Mouse (Mus musculus): ENCODE measurements around the gene Tomm7. TPM values are rescaled to one million over a fixed set of nuclear protein-coding genes. Genes with fewer than 3 reads are reported as not detected.
"Not testable (repeated sequence)": the region's sequence is repeated elsewhere in the genome, so short reads cannot be mapped to it uniquely, and the experiment has no call there.

The Tomm7 gene
- polyA plus RNA-seq, 1 experiment from 2014 or later = 123 TPM

DNA sequence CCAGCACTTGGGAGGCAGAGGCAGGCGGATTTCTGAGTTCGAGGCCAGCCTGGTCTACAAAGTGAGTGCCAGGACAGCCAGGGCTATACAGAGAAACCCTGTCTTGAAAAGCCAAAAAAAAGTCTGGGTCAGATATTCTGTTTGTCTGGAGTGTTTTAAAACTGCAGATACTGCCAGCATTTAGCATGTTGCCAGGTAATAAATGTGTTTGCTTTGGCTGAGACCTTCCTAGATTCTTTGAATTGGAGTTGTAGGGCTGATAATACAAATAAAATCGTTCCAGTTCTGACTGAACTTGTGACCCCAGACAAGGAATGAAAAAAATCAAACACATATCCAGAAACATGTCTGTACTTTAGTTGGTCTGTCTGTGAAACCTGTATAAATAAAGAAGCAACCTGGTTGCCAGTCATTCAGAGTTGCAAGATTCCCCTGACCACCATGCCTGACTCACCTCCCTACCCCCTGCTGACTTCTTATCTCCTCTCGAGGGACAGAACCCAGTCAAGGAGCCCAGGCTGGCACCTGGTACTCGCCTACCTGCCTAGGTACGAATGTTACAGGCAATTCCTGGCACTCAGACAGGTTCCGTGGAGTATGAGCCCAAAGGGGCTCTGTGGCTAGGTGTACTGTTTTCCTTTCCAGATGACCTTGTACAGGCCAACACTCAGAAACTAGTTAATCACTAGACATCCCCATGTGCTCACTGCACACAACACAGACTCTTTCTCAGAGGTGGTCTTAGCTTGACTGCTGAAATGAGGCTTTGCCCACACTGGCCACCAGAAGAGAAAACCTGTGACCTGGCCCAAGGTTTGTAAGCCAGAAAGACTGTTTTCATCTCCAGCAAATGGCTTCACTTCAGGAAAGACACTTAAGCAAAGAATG lies 19.4 kb upstream of the Tomm7 start:
- no peak overlapping the region for H3K27ac ChIP-seq
- no peaks in the 10 kb centered on the region for H3K9me3 ChIP-seq
- H3K36me3 ChIP-seq = peaks cover 15% of the 10 kb centered on the region
- H3K9ac ChIP-seq = no peak overlapping the region
- no peak overlapping the region for H3K4me3 ChIP-seq
- no peak overlapping the region for H3K4me2 ChIP-seq
- H3K4me1 ChIP-seq = no peaks in the 10 kb centered on the region
- no peaks in the 10 kb centered on the region for H3K27me3 ChIP-seq
- ATAC-seq (ENCODE audit: insufficient number of reproducible peaks, insufficient read depth, low FRiP score, low TSS enrichment, low read depth) = no peak
- 82% methylated on average over 7 of the region's 7 CpGs for WGBS

DNA sequence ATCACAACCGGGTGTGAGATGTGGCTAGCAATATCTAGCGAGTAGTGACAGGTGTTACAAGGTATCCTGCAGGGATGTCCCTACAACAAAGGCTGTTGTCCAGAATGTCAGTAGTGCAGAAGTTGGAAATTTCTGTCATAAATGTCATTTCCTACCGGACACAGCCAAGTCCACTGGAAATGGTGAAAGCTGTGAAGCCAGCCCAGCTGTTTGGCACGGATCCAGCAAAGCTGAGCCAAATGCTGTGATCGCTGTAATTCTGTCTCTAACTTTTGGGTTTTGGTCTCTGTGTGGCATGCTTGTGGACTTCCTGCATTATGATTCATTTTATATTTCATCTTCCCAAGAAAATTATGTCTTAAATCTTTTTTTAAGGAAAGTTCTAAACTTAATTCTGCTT lies 18.3 kb upstream of the Tomm7 start:
- WGBS = 68% methylated on average over 5 of the region's 5 CpGs
- H3K4me1 ChIP-seq = no peaks in the 10 kb centered on the region
- peaks cover 23% of the 10 kb centered on the region for H3K36me3 ChIP-seq
- ATAC-seq (ENCODE audit: insufficient number of reproducible peaks, insufficient read depth, low FRiP score, low TSS enrichment, low read depth) = no peak
- no peaks in the 10 kb centered on the region for H3K27me3 ChIP-seq
- no peak overlapping the region for H3K9ac ChIP-seq
- H3K9me3 ChIP-seq = no peaks in the 10 kb centered on the region
- H3K4me3 ChIP-seq = no peak overlapping the region
- H3K4me2 ChIP-seq = no peak overlapping the region
- no peak overlapping the region for H3K27ac ChIP-seq

DNA sequence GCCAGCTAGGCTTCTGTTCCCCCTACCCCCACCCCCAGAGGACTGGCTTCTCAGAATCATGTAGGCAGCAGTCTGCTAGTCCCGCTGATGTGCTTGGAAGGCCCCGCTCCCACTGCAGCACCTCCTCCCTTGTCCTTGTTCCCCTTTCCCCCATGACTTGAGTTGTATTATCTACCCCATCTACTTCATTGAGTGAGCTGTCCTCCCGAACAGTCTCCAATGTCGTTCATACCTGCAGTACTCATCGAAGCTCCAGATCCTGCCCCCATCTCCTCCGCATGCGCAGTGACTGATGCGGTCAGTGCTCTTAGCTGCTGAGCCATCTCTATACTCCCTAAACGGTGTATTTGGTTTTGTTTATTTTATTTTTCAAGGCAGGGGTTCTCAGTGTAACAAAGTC lies 17.8 kb upstream of the Tomm7 start:
- H3K9ac ChIP-seq = no peak overlapping the region
- no peak overlapping the region for H3K27ac ChIP-seq
- no peak for ATAC-seq (ENCODE audit: insufficient number of reproducible peaks, insufficient read depth, low FRiP score, low TSS enrichment, low read depth)
- H3K27me3 ChIP-seq = no peaks in the 10 kb centered on the region
- H3K4me1 ChIP-seq = no peaks in the 10 kb centered on the region
- peaks cover 28% of the 10 kb centered on the region for H3K36me3 ChIP-seq
- no peak overlapping the region for H3K4me2 ChIP-seq
- H3K4me3 ChIP-seq = no peak overlapping the region
- WGBS = 94% methylated on average over 9 of the region's 9 CpGs
- H3K9me3 ChIP-seq = no peaks in the 10 kb centered on the region

DNA sequence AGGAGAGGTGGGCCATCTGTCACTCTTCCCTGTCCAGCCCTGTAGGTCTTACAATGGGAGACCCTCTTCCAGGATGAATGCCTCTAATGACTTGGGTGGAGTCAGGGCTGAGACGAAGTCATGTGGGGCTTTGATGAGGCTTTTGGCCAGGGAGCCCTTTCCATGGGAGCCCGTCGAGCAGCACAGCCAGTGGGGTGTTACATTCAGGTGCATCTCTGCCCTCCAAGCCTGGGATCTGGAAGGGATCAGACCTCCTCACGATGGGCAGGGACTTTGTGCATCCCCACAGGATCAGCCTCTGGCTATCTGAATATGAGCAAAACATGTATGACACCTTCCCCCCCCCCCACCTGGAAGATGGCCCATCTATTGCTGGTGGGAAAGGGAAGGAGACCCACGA lies 15.9 kb upstream of the Tomm7 start:
- Histone ChIP-seq H3K27me3 (no peaks in the 10 kb centered on the region), H3K9me3 (no peaks in the 10 kb centered on the region), H3K4me2 (no peak overlapping the region), H3K4me1 (no peaks in the 10 kb centered on the region), H3K9ac (no peak overlapping the region), H3K4me3 (no peak overlapping the region), H3K36me3 (peaks cover 46% of the 10 kb centered on the region), H3K27ac (no peak overlapping the region)
- ATAC-seq (ENCODE audit: insufficient number of reproducible peaks, insufficient read depth, low FRiP score, low TSS enrichment, low read depth) = no peak
- WGBS = 84% methylated on average over 5 of the region's 5 CpGs

DNA sequence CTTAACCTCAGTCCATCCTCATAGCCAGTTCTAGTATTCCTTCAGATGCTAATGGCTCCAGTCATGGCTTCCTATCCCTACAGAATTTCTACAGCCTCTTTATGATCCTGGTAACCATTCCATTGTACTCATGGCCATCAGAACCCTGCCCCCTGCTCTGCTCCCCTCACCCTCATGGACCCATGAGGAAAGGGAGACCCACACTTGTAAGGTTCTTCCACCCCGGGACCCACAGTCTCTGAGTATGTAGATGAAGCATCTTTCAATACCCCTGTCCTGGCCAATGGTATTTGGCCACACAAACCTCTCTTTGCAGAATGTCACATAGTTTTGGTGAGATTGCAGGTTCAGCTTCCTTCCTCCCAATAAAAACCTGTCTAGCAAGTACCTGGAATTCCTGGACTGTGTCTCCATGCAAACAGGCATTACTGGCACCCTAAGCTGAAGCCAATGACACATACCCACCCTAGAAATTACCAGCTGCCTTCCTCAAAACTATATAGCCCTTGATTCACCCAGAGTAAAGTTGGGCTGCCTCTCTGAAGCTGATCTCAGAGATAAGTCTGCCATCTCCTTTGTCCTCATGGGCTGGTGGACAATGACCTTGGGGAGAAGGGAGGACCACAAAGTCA lies 15.2 kb upstream of the Tomm7 start:
- no peaks in the 10 kb centered on the region for H3K27me3 ChIP-seq
- no peaks in the 10 kb centered on the region for H3K9me3 ChIP-seq
- peaks cover 53% of the 10 kb centered on the region for H3K36me3 ChIP-seq
- no peak overlapping the region for H3K4me3 ChIP-seq
- no peaks in the 10 kb centered on the region for H3K4me1 ChIP-seq
- H3K27ac ChIP-seq = no peak overlapping the region
- no peak overlapping the region for H3K9ac ChIP-seq
- no peak for ATAC-seq (ENCODE audit: insufficient number of reproducible peaks, insufficient read depth, low FRiP score, low TSS enrichment, low read depth)
- 90% methylated on average over 1 of the region's 1 CpGs for WGBS
- H3K4me2 ChIP-seq = no peak overlapping the region

DNA sequence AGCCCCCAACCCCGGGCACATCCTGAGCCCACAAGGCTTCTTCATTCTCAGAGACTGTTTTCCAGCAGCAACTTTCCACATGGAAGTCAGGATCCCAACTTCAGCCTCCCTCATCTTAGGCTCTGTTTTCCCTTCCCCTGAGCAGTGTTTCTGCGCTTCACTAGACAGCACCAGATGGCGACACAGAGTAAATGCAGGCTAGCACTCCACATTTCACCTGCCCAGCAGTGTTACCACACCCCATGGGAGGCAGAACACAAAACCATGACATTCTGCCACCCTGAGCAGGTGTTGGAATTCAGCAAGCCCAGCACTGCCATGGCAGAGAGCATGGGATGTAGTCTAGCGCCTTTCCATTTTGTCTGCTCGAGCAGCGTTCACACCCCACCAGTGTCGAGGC lies 14.7 kb upstream of the Tomm7 start:
- no peak overlapping the region for H3K4me2 ChIP-seq
- H3K4me1 ChIP-seq = no peaks in the 10 kb centered on the region
- no peak overlapping the region for H3K9ac ChIP-seq
- no peak for ATAC-seq (ENCODE audit: insufficient number of reproducible peaks, insufficient read depth, low FRiP score, low TSS enrichment, low read depth)
- no peaks in the 10 kb centered on the region for H3K9me3 ChIP-seq
- H3K36me3 ChIP-seq = peaks cover 59% of the 10 kb centered on the region
- H3K27me3 ChIP-seq = no peaks in the 10 kb centered on the region
- WGBS = 78% methylated on average over 7 of the region's 7 CpGs
- no peak overlapping the region for H3K27ac ChIP-seq
- H3K4me3 ChIP-seq = no peak overlapping the region

DNA sequence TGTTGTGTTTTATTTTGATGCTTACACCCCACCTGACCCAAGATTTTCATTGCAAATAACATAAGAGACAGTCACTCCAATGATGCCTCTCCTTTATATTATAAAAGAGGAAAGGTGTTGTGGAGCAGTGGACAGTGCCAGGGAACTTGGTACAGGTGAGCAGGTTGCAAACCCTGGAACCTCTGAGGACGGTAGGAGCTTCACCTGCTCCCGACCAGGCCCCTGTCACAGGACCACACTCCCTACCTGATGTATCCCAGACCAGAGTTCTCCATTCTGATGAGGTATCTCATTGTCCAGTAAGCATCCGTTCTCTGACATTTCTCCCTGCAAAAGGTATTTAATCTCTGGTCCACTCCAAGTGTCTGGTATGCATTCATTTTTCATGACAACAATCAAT lies 14.0 kb upstream of the Tomm7 start:
- Histone ChIP-seq H3K27me3 (no peaks in the 10 kb centered on the region), H3K27ac (no peak overlapping the region), H3K4me1 (no peaks in the 10 kb centered on the region), H3K4me3 (no peak overlapping the region), H3K36me3 (peaks cover 65% of the 10 kb centered on the region), H3K9ac (no peak overlapping the region), H3K9me3 (no peaks in the 10 kb centered on the region), H3K4me2 (no peak overlapping the region)
- no peak for ATAC-seq (ENCODE audit: insufficient number of reproducible peaks, insufficient read depth, low FRiP score, low TSS enrichment, low read depth)
- 84% methylated on average over 3 of the region's 3 CpGs for WGBS

DNA sequence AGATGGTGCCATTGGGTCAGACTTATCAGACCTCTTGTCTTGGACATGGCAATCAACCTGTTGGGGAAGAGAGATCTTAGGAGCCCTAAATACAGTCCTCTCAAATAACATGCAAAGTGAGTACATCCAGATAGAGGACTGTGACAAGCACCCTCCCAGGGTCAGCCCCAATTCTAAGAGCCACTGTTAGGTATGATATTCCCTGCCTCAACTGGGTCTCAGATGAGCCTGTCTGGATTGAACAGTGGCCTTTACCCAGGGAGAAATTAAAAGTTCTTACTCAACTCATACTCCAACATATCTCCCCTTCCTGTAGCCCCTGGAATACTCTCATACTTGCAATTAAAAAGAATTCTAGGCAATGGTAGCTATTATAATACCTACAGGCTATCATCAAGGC lies 13.2 kb upstream of the Tomm7 start:
- Histone ChIP-seq H3K4me2 (no peak overlapping the region), H3K4me3 (no peak overlapping the region), H3K27me3 (no peaks in the 10 kb centered on the region), H3K27ac (no peak overlapping the region), H3K4me1 (no peaks in the 10 kb centered on the region), H3K36me3 (peaks cover 73% of the 10 kb centered on the region), H3K9ac (no peak overlapping the region), H3K9me3 (no peaks in the 10 kb centered on the region)
- no peak for ATAC-seq (ENCODE audit: insufficient number of reproducible peaks, insufficient read depth, low FRiP score, low TSS enrichment, low read depth)

DNA sequence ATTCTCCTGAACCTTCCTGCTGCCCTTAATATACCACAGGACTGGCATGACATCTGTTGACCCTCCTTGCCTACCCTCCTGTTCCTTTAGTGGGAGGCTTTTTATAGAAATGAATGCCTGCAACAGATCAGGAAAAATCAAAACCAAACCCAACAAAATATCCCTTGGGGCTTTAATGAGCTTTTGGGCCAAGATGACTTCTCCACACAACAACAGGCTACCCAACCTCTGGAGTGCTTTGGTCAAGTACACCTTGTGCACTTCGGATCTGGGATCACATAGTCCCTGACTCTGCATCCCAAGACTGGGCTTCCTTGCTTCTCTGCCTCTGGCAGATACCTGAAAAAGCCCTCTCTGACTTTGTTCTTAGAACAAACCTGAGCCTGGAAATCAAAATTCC lies 12.2 kb upstream of the Tomm7 start:
- H3K9ac ChIP-seq = no peak overlapping the region
- no peak overlapping the region for H3K4me3 ChIP-seq
- H3K27ac ChIP-seq = no peak overlapping the region
- no peak overlapping the region for H3K4me2 ChIP-seq
- peaks cover 5% of the 10 kb centered on the region for H3K4me1 ChIP-seq
- H3K36me3 ChIP-seq = peaks cover 75% of the 10 kb centered on the region
- ATAC-seq (ENCODE audit: insufficient number of reproducible peaks, insufficient read depth, low FRiP score, low TSS enrichment, low read depth) = no peak
- no peaks in the 10 kb centered on the region for H3K9me3 ChIP-seq
- H3K27me3 ChIP-seq = no peaks in the 10 kb centered on the region
- WGBS = 86% methylated on average over 1 of the region's 1 CpGs

DNA sequence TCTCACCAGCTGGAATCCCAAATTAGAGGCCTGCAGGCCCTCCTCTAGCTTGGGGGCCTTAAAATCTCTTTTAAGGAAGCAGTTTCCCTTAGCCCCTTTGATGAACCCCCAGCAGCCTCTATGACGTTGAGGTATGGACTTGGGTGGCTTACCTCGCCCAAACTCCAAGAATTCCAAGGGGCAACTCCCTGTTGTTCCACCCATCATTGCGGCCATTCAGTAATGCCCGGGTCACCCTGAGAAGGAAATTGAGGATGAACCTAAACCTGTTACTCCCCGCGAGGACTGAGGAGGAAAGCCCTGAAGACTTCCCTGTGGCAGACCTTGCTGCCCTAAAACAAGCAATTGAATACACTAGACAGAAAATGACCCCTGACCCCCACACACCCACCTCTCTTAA lies 11.5 kb upstream of the Tomm7 start:
- H3K27me3 ChIP-seq = no peaks in the 10 kb centered on the region
- no peak for ATAC-seq (ENCODE audit: insufficient number of reproducible peaks, insufficient read depth, low FRiP score, low TSS enrichment, low read depth)
- H3K4me2 ChIP-seq = no peak overlapping the region
- 90% methylated on average over 6 of the region's 6 CpGs for WGBS
- no peak overlapping the region for H3K27ac ChIP-seq
- H3K9me3 ChIP-seq = no peaks in the 10 kb centered on the region
- H3K4me1 ChIP-seq = peaks cover 5% of the 10 kb centered on the region
- H3K36me3 ChIP-seq = peaks cover 71% of the 10 kb centered on the region
- no peak overlapping the region for H3K4me3 ChIP-seq
- H3K9ac ChIP-seq = no peak overlapping the region

DNA sequence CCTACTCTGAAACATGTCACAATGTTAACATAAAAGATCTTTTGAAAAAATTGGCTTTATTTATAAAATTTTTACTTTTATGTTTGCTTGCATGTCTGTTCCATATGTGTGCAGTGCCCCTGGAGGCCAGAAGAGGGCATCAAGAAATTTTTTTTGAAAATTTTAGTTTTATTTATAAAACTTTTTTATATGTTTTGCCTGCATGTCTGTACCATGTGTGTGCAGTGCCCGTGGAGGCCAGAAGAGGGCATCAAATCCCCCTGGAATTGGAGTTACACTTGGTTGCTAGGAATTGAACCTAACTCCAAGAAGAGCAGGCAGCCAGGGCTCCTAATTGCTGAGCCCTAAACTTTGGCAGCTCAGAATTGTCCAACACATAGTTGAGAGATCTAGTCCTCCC lies 9.0 kb upstream of the Tomm7 start:
- peaks cover 57% of the 10 kb centered on the region for H3K36me3 ChIP-seq
- 83% methylated on average over 1 of the region's 1 CpGs for WGBS
- not testable (repeated sequence) for H3K9ac ChIP-seq; H3K4me3 ChIP-seq; H3K9me3 ChIP-seq; H3K27me3 ChIP-seq; H3K4me2 ChIP-seq; ATAC-seq (ENCODE audit: insufficient number of reproducible peaks, insufficient read depth, low FRiP score, low TSS enrichment, low read depth); H3K27ac ChIP-seq; H3K4me1 ChIP-seq

DNA sequence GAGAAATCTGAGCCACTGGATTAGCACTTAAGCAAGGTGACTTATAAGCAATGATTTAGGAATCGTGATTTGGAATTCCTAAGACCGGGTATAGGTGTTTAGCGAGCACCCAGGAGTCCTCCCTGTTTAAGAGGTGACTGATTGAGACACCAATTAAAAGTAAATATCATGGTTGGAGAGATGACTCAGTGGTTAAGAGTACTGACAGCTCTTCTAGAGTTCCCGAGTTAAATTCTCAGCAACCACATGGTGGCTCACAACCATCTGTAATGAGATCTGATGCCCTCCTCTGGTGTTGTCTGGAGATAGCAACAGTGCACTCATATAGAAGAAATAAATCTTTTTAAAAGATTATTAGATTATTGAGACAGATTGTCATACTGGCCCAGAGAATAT lies 7.2 kb upstream of the Tomm7 start:
- peak overlapping the region; percentile 86 for H3K4me3 ChIP-seq
- H3K4me1 ChIP-seq; H3K27me3 ChIP-seq; H3K9me3 ChIP-seq; ATAC-seq (ENCODE audit: insufficient number of reproducible peaks, insufficient read depth, low FRiP score, low TSS enrichment, low read depth): not testable (repeated sequence)
- 7% methylated on average over 4 of the region's 4 CpGs for WGBS
- peak overlapping the region; percentile 88 for H3K9ac ChIP-seq
- peak overlapping the region; percentile 77 for H3K4me2 ChIP-seq
- H3K27ac ChIP-seq = peak overlapping the region; percentile 73; the same call in 1 of the 2 replicates
- peaks cover 42% of the 10 kb centered on the region for H3K36me3 ChIP-seq
